Mouse (Mus musculus): Measurements from ENCODE around the gene Ctdnep1. TPM values are rescaled to one million over a fixed set of nuclear protein-coding genes. Genes with fewer than 3 reads are reported as not detected.

The Ctdnep1 gene
- polyA plus RNA-seq, 1 experiment from 2014 or later: 8.4 TPM

- DNase-seq (no peak), ATAC-seq (no peak)
- no peaks in the 10 kb centered on the region for H3K36me3 ChIP-seq (replicated peaks; ENCODE audit: insufficient read depth, low read length)
- H3K27ac ChIP-seq (ENCODE audit: low read depth): no peak overlapping the region
- 75% methylated on average over 1 of the region's 1 CpGs for WGBS (ENCODE audit: insufficient replicate concordance)
- no peak overlapping the region for H3K4me2 ChIP-seq (ENCODE audit: low read depth, low read length)
- no peak overlapping the region for H3K4me3 ChIP-seq (ENCODE audit: low read depth, low read length)
- no peaks in the 10 kb centered on the region for H3K9me3 ChIP-seq (ENCODE audit: low read length)
- 0 out of 2 replicates have a peak, but pooled peaks cover 3% of the 10 kb centered on the region for H3K4me1 ChIP-seq (ENCODE audit: insufficient read depth)
- peaks cover 10% of the 10 kb centered on the region; the same call in 1 of the 2 replicates for H3K27me3 ChIP-seq (ENCODE audit: insufficient read depth, low read length)
- TF ChIP-seq CTCF (IDR thresholded peaks at IDR 0.05; ENCODE audit: low read depth) (peak; percentile 37; the same call in 1 of the 2 replicates), EP300 (IDR thresholded peaks at IDR 0.05; ENCODE audit: low read depth) (no peak)
- no peak overlapping the region for H3K9ac ChIP-seq (replicated peaks)
Observed at GRCm38 (mm10) chr11:69956218-69956617, 24.7 kb upstream of the Ctdnep1 start.

DNA sequence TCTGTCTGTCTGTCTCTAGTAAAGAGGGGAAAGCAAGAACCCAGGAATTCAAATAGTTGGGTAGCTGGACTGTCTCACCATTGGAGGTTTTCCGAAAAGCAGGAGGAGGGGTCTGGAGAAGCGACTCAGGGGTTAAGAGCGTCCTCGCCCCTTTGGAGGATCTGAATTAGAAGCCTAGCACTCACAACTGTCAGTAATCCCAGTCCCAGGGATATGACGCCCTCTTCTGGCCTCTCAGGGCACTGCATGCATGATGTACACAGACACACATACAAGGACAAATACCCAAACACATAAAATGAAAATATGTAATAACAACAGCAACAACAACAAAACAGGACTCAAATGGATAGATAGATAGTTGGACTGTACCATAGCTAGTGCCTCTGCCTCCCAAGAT, 20.3 kb upstream of the Ctdnep1 start:
- Histone ChIP-seq H3K9me3 (ENCODE audit: low read length) (no peaks in the 10 kb centered on the region), H3K36me3 (replicated peaks; ENCODE audit: insufficient read depth, low read length) (no peaks in the 10 kb centered on the region), H3K4me1 (ENCODE audit: insufficient read depth) (0 out of 2 replicates have a peak, but pooled peaks cover 3% of the 10 kb centered on the region), H3K27me3 (ENCODE audit: insufficient read depth, low read length) (peaks cover 34% of the 10 kb centered on the region), H3K9ac (replicated peaks) (no peak overlapping the region), H3K4me3 (ENCODE audit: low read depth, low read length) (no peak overlapping the region), H3K27ac (ENCODE audit: low read depth) (no peak overlapping the region), H3K4me2 (ENCODE audit: low read depth, low read length) (no peak overlapping the region)
- DNase-seq (peak; percentile 55), ATAC-seq (no peak)
- TF ChIP-seq EP300 (IDR thresholded peaks at IDR 0.05; ENCODE audit: low read depth): no peak
- TF ChIP-seq CTCF (IDR thresholded peaks at IDR 0.05; ENCODE audit: low read depth): peak; percentile 71
- WGBS (ENCODE audit: insufficient replicate concordance): 44% methylated on average over 5 of the region's 5 CpGs

- WGBS (ENCODE audit: insufficient replicate concordance): 14% methylated on average over 5 of the region's 5 CpGs
- ATAC-seq: no peak
Observed at GRCm38 (mm10) chr11:69961841-69962240, 19.1 kb upstream of the Ctdnep1 start.

GRCm38 (mm10) chr11:69964650-69965270, 16.2 kb upstream of the Ctdnep1 start, which contains the start of gene Cldn7:
Gene Cldn7 (plus strand): TSS chr11:69964779.
- Histone ChIP-seq H3K4me3 (ENCODE audit: low read depth, low read length) (peak within 1 kb of the TSS; percentile 40), H3K4me2 (ENCODE audit: low read depth, low read length) (peak within 1 kb of the TSS; percentile 50), H3K9me3 (ENCODE audit: low read length) (no peaks in the 10 kb centered on the region), H3K27me3 (ENCODE audit: insufficient read depth, low read length) (peaks cover 54% of the 10 kb centered on the region), H3K36me3 (replicated peaks; ENCODE audit: insufficient read depth, low read length) (peaks cover 4% of the 10 kb centered on the region; the same call in 1 of the 2 replicates), H3K9ac (replicated peaks) (no peak within 1 kb of the TSS), H3K4me1 (ENCODE audit: insufficient read depth) (peaks cover 16% of the 10 kb centered on the region), H3K27ac (ENCODE audit: low read depth) (no peak within 1 kb of the TSS)
- no peak for DNase-seq
- no peak for TF ChIP-seq CTCF (IDR thresholded peaks at IDR 0.05; ENCODE audit: low read depth)
- WGBS (ENCODE audit: insufficient replicate concordance): 15% methylated on average over 23 of the region's 24 CpGs
- ATAC-seq: no peak

More at GRCm38 (mm10) chr11:69961841-69962240, 19.1 kb upstream of the Ctdnep1 start:
- H3K4me3 ChIP-seq (ENCODE audit: low read depth, low read length): no peak overlapping the region
- H3K36me3 ChIP-seq (replicated peaks; ENCODE audit: insufficient read depth, low read length): no peaks in the 10 kb centered on the region
- no peak overlapping the region for H3K9ac ChIP-seq (replicated peaks)
- H3K27me3 ChIP-seq (ENCODE audit: insufficient read depth, low read length): peaks cover 47% of the 10 kb centered on the region
- no peak overlapping the region for H3K4me2 ChIP-seq (ENCODE audit: low read depth, low read length)
- no peaks in the 10 kb centered on the region for H3K9me3 ChIP-seq (ENCODE audit: low read length)
- DNase-seq: no peak
- no peak overlapping the region for H3K27ac ChIP-seq (ENCODE audit: low read depth)
- H3K4me1 ChIP-seq (ENCODE audit: insufficient read depth): peaks cover 15% of the 10 kb centered on the region
- TF ChIP-seq EP300 (IDR thresholded peaks at IDR 0.05; ENCODE audit: low read depth) (no peak), CTCF (IDR thresholded peaks at IDR 0.05; ENCODE audit: low read depth) (no peak)

GRCm38 (mm10) chr11:69965271-69966005, 15.5 kb upstream of the Ctdnep1 start:
- no peaks in the 10 kb centered on the region for H3K9me3 ChIP-seq (ENCODE audit: low read length)
- peaks cover 16% of the 10 kb centered on the region for H3K4me1 ChIP-seq (ENCODE audit: insufficient read depth)
- H3K36me3 ChIP-seq (replicated peaks; ENCODE audit: insufficient read depth, low read length): peaks cover 11% of the 10 kb centered on the region
- WGBS (ENCODE audit: insufficient replicate concordance): 3% methylated on average over 47 of the region's 49 CpGs
- DNase-seq: peak; percentile 18
- peak overlapping the region; percentile 67 for H3K4me2 ChIP-seq (ENCODE audit: low read depth, low read length)
- TF ChIP-seq CTCF (IDR thresholded peaks at IDR 0.05; ENCODE audit: low read depth): no peak
- H3K27ac ChIP-seq (ENCODE audit: low read depth): no peak overlapping the region
- ATAC-seq: no peak
- 0 out of 2 replicates have a peak overlapping the region, but pooled peaks have one; percentile 34 for H3K9ac ChIP-seq (replicated peaks)
- H3K4me3 ChIP-seq (ENCODE audit: low read depth, low read length): peak overlapping the region; percentile 40
- H3K27me3 ChIP-seq (ENCODE audit: insufficient read depth, low read length): peaks cover 54% of the 10 kb centered on the region

Measured in liver, postnatal 0 days (tissue).